Mouse (Mus musculus) brain, embryonic 14.5 days (tissue): ENCODE data around the gene Gm49486.

Experiments used
- CTCF ChIP-seq: fragments of 200-500 bp; IDR thresholded peaks from 2 replicates; pipeline ENCODE4 v1.5.1; 2012; ENCODE audit warnings: inconsistent platforms, mild to moderate bottlenecking, moderate library complexity, borderline replicate concordance; ENCODE audit not compliant: insufficient read depth, insufficient read length; ENCODE audit errors: extremely low read depth
- POLR2A ChIP-seq: fragments of 200-500 bp; IDR thresholded peaks from 2 replicates; pipeline ENCODE4 v1.6.1; 2012; ENCODE audit warnings: mild to moderate bottlenecking, inconsistent platforms, borderline replicate concordance; ENCODE audit not compliant: poor library complexity, insufficient read depth, insufficient read length, severe bottlenecking; ENCODE audit errors: extremely low read depth

DNA sequence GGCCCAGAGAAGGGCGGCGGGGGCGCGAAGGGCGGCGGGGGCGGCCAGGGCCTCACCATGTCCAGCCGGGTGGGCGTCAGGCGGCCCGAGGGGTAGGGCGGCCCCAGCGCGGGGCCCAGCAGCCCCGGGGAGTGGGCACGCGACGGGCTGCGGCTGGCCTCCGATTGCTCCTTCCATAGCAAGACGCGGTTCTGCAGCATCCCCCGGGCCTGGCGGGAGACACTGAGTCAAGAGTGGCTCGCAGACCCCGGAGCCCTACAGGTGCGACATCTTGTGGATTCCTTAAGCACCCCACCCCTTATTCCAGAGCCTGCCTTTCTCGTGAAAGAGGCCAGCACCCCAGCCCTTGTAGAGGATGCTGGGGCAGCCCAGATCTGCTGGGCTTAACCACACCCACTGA lies 32.6 kb downstream of the Gm49486 start:
- no peak for TF ChIP-seq POLR2A
- TF ChIP-seq CTCF: no peak
